Mouse (Mus musculus) hindbrain, embryonic 13.5 days (tissue): ENCODE data around the gene Fcgrt. TPM values are rescaled to one million over a fixed set of nuclear protein-coding genes. Genes with fewer than 3 reads are reported as not detected.

Experiments used
- ATAC-seq: fragments of 200-750 bp; cut with Nextera tagmentation; 2 replicates; pipeline ENCODE4 v1.8.0; 2017; ENCODE audit warnings: moderate TSS enrichment; ENCODE audit not compliant: low FRiP score
- H3K27ac ChIP-seq: fragments of 300-500 bp; sonication (generic); 2 replicates; pipeline ENCODE4 v1.5.1; 2015; ENCODE audit warnings: inconsistent platforms, mild to moderate bottlenecking, moderate library complexity
- H3K27me3 ChIP-seq: fragments of 300-500 bp; sonication (generic); 2 replicates; pipeline ENCODE4 v1.6.1; 2015; ENCODE audit warnings: mild to moderate bottlenecking, inconsistent platforms
- H3K36me3 ChIP-seq: fragments of 300-500 bp; sonication (generic); 2 replicates; pipeline ENCODE4 v1.6.1; 2015; ENCODE audit warnings: mild to moderate bottlenecking, inconsistent platforms
- H3K4me1 ChIP-seq: fragments of 300-500 bp; sonication (generic); replicated peaks from 2 replicates; pipeline ENCODE4 v1.6.1; 2015; ENCODE audit warnings: inconsistent platforms
- H3K4me2 ChIP-seq: fragments of 300-500 bp; sonication (generic); 2 replicates; pipeline ENCODE4 v1.6.1; 2015; ENCODE audit warnings: inconsistent platforms, mild to moderate bottlenecking, moderate library complexity
- H3K4me3 ChIP-seq: fragments of 300-500 bp; sonication (generic); 2 replicates; pipeline ENCODE4 v1.5.1; 2015; ENCODE audit warnings: mild to moderate bottlenecking, inconsistent platforms
- H3K9ac ChIP-seq: fragments of 300-500 bp; sonication (generic); 2 replicates; pipeline ENCODE4 v1.6.1; 2015; ENCODE audit warnings: mild to moderate bottlenecking, inconsistent platforms
- H3K9me3 ChIP-seq: fragments of 300-500 bp; sonication (generic); 2 replicates; pipeline ENCODE4 v1.6.1; 2016; ENCODE audit warnings: inconsistent platforms
- WGBS: fragments of 180-500 bp; shearing (Covaris S2); methylation state at CpG from one replicate; pipeline ENCODE4 v1.1.7; 2015; 5-methylcytosine and 5-hydroxymethylcytosine counted together
- microRNA counts: library from miRNA; unstranded; fragments of <30 nt; microRNA quantifications from one replicate; lab custom pipeline; 2016
- microRNA-seq: library from miRNA; unstranded; fragments of <30 nt; microRNA quantifications from one replicate; pipeline ENCODE4, GENCODE M21; 2016
- polyA plus RNA-seq: library from polyadenylated mRNA; unstranded; fragments of >200 nt; fragmentation: Nextera tagmentation; extraction: Ambion mirVana; gene quantifications from 2 replicates; pipeline ENCODE4 v1.2.1, GENCODE M21; 2015

Gene Fcgrt
- polyA plus RNA-seq, 1 experiment from 2014 or later = 28.3 TPM

- 0 out of 2 replicates have a peak overlapping the region, but pooled peaks have one; percentile 6 for H3K9ac ChIP-seq
- H3K36me3 ChIP-seq = peaks cover 71% of the 10 kb centered on the region
- no peak overlapping the region for H3K4me2 ChIP-seq
- no peak for ATAC-seq
- H3K27ac ChIP-seq = 0 out of 2 replicates have a peak overlapping the region, but pooled peaks have one; percentile 2
- no peaks in the 10 kb centered on the region for H3K9me3 ChIP-seq
- H3K4me3 ChIP-seq = no peak overlapping the region
- no peaks in the 10 kb centered on the region for H3K27me3 ChIP-seq
- H3K4me1 ChIP-seq = peaks cover 36% of the 10 kb centered on the region
- 94% methylated on average over 37 of the region's 38 CpGs for WGBS
Observed at GRCm38 (mm10) chr7:45048001-45048890, 55.4 kb downstream of the Fcgrt start.

GRCm38 (mm10) chr7:45047491-45047890 lies 56.2 kb downstream of the Fcgrt start:
- 96% methylated on average over 14 of the region's 14 CpGs for WGBS
- ATAC-seq = no peak
- Histone ChIP-seq H3K4me2 (no peak overlapping the region), H3K4me3 (no peak overlapping the region), H3K36me3 (peaks cover 79% of the 10 kb centered on the region), H3K27me3 (no peaks in the 10 kb centered on the region), H3K9ac (no peak overlapping the region), H3K27ac (no peak overlapping the region), H3K9me3 (no peaks in the 10 kb centered on the region), H3K4me1 (peaks cover 36% of the 10 kb centered on the region)

- whole genome bisulfite sequencing = 95% methylated on average over 24 of the region's 26 CpGs
- ATAC-seq = no peak
- Histone ChIP-seq H3K9ac (no peak overlapping the region), H3K36me3 (peaks cover 85% of the 10 kb centered on the region), H3K4me3 (no peak overlapping the region), H3K4me2 (no peak overlapping the region), H3K27me3 (no peaks in the 10 kb centered on the region), H3K27ac (no peak overlapping the region), H3K9me3 (no peaks in the 10 kb centered on the region), H3K4me1 (peaks cover 35% of the 10 kb centered on the region)
Observed at GRCm38 (mm10) chr7:45046853-45047350, 56.7 kb downstream of the Fcgrt start.

- H3K4me2 ChIP-seq = no peak overlapping the region
- no peaks in the 10 kb centered on the region for H3K27me3 ChIP-seq
- H3K36me3 ChIP-seq = peaks cover 96% of the 10 kb centered on the region
- peaks cover 24% of the 10 kb centered on the region for H3K4me1 ChIP-seq
- no peak overlapping the region for H3K9ac ChIP-seq
- H3K9me3 ChIP-seq = no peaks in the 10 kb centered on the region
- no peak overlapping the region for H3K27ac ChIP-seq
- no peak overlapping the region for H3K4me3 ChIP-seq
- 95% methylated on average over 22 of the region's 22 CpGs for WGBS
- no peak for ATAC-seq
Observed at GRCm38 (mm10) chr7:45045741-45046140, 57.9 kb downstream of the Fcgrt start.

GRCm38 (mm10) chr7:45043307-45043706 lies 60.3 kb downstream of the Fcgrt start:
- ATAC-seq = no peak
- no peaks in the 10 kb centered on the region for H3K9me3 ChIP-seq
- 96% methylated on average over 14 of the region's 14 CpGs for WGBS

More at GRCm38 (mm10) chr7:45043307-45043706, 60.3 kb downstream of the Fcgrt start:
- no peak overlapping the region for H3K27ac ChIP-seq
- no peaks in the 10 kb centered on the region for H3K27me3 ChIP-seq
- peaks cover 99% of the 10 kb centered on the region for H3K36me3 ChIP-seq
- no peak overlapping the region for H3K4me2 ChIP-seq
- H3K4me1 ChIP-seq = peaks cover 6% of the 10 kb centered on the region; the same call in 1 of the 2 replicates
- no peak overlapping the region for H3K4me3 ChIP-seq
- no peak overlapping the region for H3K9ac ChIP-seq

MicroRNAs encoded within 50 kb of the gene (microRNA counts, 519-probe panel; counts per million panel counts)
- microRNA mmu-miR-150 (lab: Ali Mortazavi, UCI) = 3,308 counts per million, percentile 41 among the panel's probes with 10 or more counts

Small RNAs within 50 kb of the gene (microRNA-seq; reads per million reads assigned to microRNA genes)
- 37.2 reads per million, percentile 37 among the genes with 10 or more reads in this experiment for gene Mir150
- 7.2 reads per million, percentile 20 among the genes with 10 or more reads in this experiment for gene Mir5121

Other genes with a start within 250 kb of the Fcgrt start
- gene Pnkp, start 246.7 kb downstream of the Fcgrt start, polyA plus RNA-seq = 34.1 and 35.8 TPM in 2 replicates
- 495 and 503 TPM in 2 replicates for gene Ptov1, start 234.1 kb downstream of the Fcgrt start, polyA plus RNA-seq
- gene Med25, start 211.1 kb downstream of the Fcgrt start, polyA plus RNA-seq = 142 and 147 TPM in 2 replicates
- gene Fuz, start 207.8 kb downstream of the Fcgrt start, polyA plus RNA-seq = 19.3 and 19.8 TPM in 2 replicates
- gene Ap2a1, start 174.4 kb downstream of the Fcgrt start, polyA plus RNA-seq = 105 and 108 TPM in 2 replicates
- gene Tsks, start 160.6 kb downstream of the Fcgrt start, polyA plus RNA-seq = 0.17 TPM in 1 of 2 replicates, not detected in the other
- gene Cpt1c, start 129.0 kb downstream of the Fcgrt start, polyA plus RNA-seq = 52.2 and 56.3 TPM in 2 replicates
- 681 and 687 TPM in 2 replicates for gene Prmt1, start 117.3 kb downstream of the Fcgrt start, polyA plus RNA-seq
- 66.7 and 68.3 TPM in 2 replicates for gene Irf3, start 106.2 kb downstream of the Fcgrt start, polyA plus RNA-seq
- gene Bcl2l12, start 105.1 kb downstream of the Fcgrt start, polyA plus RNA-seq = 16.2 and 19.7 TPM in 2 replicates
- gene Scaf1, start 87.5 kb downstream of the Fcgrt start, polyA plus RNA-seq = 42.4 and 45.2 TPM in 2 replicates
- 11.5 and 15.4 TPM in 2 replicates for gene Rras, start 85.9 kb downstream of the Fcgrt start, polyA plus RNA-seq
- gene Prr12, start 51.0 kb downstream of the Fcgrt start, polyA plus RNA-seq = 13.8 and 14.5 TPM in 2 replicates
- 58.0 and 58.5 TPM in 2 replicates for gene Nosip, start 41.4 kb downstream of the Fcgrt start, polyA plus RNA-seq
- 14.8 and 17.1 TPM in 2 replicates for gene Prrg2, start 41.2 kb downstream of the Fcgrt start, polyA plus RNA-seq
- 93.8 and 103 TPM in 2 replicates for gene Rcn3, start 11.6 kb downstream of the Fcgrt start, polyA plus RNA-seq
- gene Rps11, start 20.6 kb upstream of the Fcgrt start, polyA plus RNA-seq = 994 and 999 TPM in 2 replicates
- gene Rpl13a, start 24.9 kb upstream of the Fcgrt start, polyA plus RNA-seq = 770 and 846 TPM in 2 replicates
- gene Gm45713, start 32.4 kb upstream of the Fcgrt start, polyA plus RNA-seq = 0.14 TPM in 1 of 2 replicates, not detected in the other
- gene Flt3l, start 32.6 kb upstream of the Fcgrt start, polyA plus RNA-seq = 1.4 and 1.6 TPM in 2 replicates
- 85.6 and 94.4 TPM in 2 replicates for gene Pih1d1, start 50.5 kb upstream of the Fcgrt start, polyA plus RNA-seq
- 23.7 and 24.5 TPM in 2 replicates for gene Aldh16a1, start 50.7 kb upstream of the Fcgrt start, polyA plus RNA-seq
- 0.42 and 0.62 TPM in 2 replicates for gene Slc17a7, start 60.1 kb upstream of the Fcgrt start, polyA plus RNA-seq
- not detected in 2 replicates for gene Gfy, start 75.7 kb upstream of the Fcgrt start, polyA plus RNA-seq
- 0.66 TPM in 1 of 2 replicates, not detected in the other for gene Pth2, start 77.1 kb upstream of the Fcgrt start, polyA plus RNA-seq
- 0.49 and 0.54 TPM in 2 replicates for gene Ccdc155, start 101.0 kb upstream of the Fcgrt start, polyA plus RNA-seq
- 5.6 and 5.7 TPM in 2 replicates for gene Dkkl1, start 108.3 kb upstream of the Fcgrt start, polyA plus RNA-seq
- gene Tead2, start 111.9 kb upstream of the Fcgrt start, polyA plus RNA-seq = 78.6 and 79.2 TPM in 2 replicates
- gene Cd37, start 135.3 kb upstream of the Fcgrt start, polyA plus RNA-seq = 0.96 and 1.7 TPM in 2 replicates
- 0.18 and 0.38 TPM in 2 replicates for gene Slc6a16, start 137.2 kb upstream of the Fcgrt start, polyA plus RNA-seq
- not detected in 2 replicates for gene Slc6a21, start 173.7 kb upstream of the Fcgrt start, polyA plus RNA-seq
- gene Trpm4, start 229.9 kb upstream of the Fcgrt start, polyA plus RNA-seq = 7.3 and 8.9 TPM in 2 replicates
- 0.31 TPM in 2 replicates for gene Hrc, start 231.4 kb upstream of the Fcgrt start, polyA plus RNA-seq